ENCODE assay signal across 33 mouse cellular contexts in the genomic region with DNA sequence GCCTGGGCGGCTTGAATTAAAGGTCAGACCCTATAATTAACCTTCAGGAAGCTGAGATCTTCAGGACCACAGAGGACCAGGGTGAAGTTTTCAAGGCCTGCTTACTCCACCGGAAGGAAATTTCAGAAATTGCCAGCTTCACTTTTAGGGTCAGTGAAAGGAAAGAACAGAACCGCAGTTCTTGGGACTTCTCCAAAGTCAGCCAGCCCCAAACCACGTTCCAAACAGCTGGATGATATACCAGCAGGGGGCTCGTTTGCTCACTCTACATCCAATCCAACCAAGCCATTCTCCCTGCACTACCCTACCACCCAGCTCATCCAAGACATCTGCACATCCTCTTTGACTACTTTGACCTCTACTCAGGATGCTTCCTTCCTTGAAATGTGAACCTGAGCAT. TPM values are rescaled to one million over a fixed set of nuclear protein-coding genes. Genes with fewer than 3 reads are reported as not detected.
DNase-seq lines count a peak whose midpoint lies in the region; ATAC-seq and TF ChIP-seq lines count a peak whose summit lies in the region.
"Had no signal": no experiment of that assay in that cellular context is flagged by ENCODE, and none has a peak within 500 bp of the region (broad histone marks: within the 10 kb centered on the region; RNA-seq: fewer than 3 reads in every experiment).

No protein-coding gene starts in this region.

- no peaks in the 10 kb centered on the region for H3K79me2 ChIP-seq in heart, adult 2 months (replicated peaks; ENCODE audit: control insufficient read depth, insufficient read depth, low read length)

- H3K4me3 ChIP-seq in heart, adult 2 months: no peak overlapping the region
- H3K4me3 ChIP-seq in midbrain, postnatal 0 days (ENCODE audit: low read depth, low read length): no peak overlapping the region
- H3K4me3 ChIP-seq: embryonic facial prominence, embryonic 12.5 days; heart, embryonic 10.5 days; heart, embryonic 15.5 days; hindbrain, embryonic 13.5 days; liver, embryonic 15.5 days; lung, embryonic 15.5 days; myocyte; neural tube, embryonic 12.5 days had no signal

- no peak overlapping the region for H3K9ac ChIP-seq in heart, adult 2 months (ENCODE audit: low read depth, low read length)
- H3K9ac ChIP-seq in midbrain, postnatal 0 days (replicated peaks; ENCODE audit: low read length, poor library complexity, severe bottlenecking): no peak overlapping the region
- H3K9ac ChIP-seq: embryonic facial prominence, embryonic 12.5 days; heart, embryonic 15.5 days; hindbrain, embryonic 13.5 days; liver, embryonic 15.5 days; lung, embryonic 15.5 days; neural tube, embryonic 12.5 days had no signal

- WGBS in heart, adult 2 months: 51% methylated on average over 5 of the region's 5 CpGs
- 86% methylated on average over 5 of the region's 5 CpGs for WGBS in midbrain, postnatal 0 days

- no peaks in the 10 kb centered on the region for H3K27me3 ChIP-seq in heart, adult 2 months (ENCODE audit: control insufficient read depth, insufficient read depth, low read length)
- H3K27me3 ChIP-seq in midbrain, postnatal 0 days (ENCODE audit: insufficient read depth, low read length): no peaks in the 10 kb centered on the region
- H3K27me3 ChIP-seq: embryonic facial prominence, embryonic 12.5 days; heart, embryonic 15.5 days; hindbrain, embryonic 13.5 days; liver, embryonic 15.5 days; lung, embryonic 15.5 days; neural tube, embryonic 12.5 days had no signal

- H3K4me1 ChIP-seq in heart, adult 2 months (ENCODE audit: control insufficient read depth, insufficient read depth, low read length): no peaks in the 10 kb centered on the region
- no peaks in the 10 kb centered on the region for H3K4me1 ChIP-seq in midbrain, postnatal 0 days (ENCODE audit: insufficient read depth, low read length)
- H3K4me1 ChIP-seq: embryonic facial prominence, embryonic 12.5 days; heart, embryonic 10.5 days; heart, embryonic 15.5 days; hindbrain, embryonic 13.5 days; liver, embryonic 15.5 days; lung, embryonic 15.5 days; neural tube, embryonic 12.5 days had no signal

- TF ChIP-seq POLR2A in heart, adult 2 months (IDR thresholded peaks at IDR 0.05; ENCODE audit: insufficient read depth, low read depth, low read length): no peak

- intact Hi-C loops in heart, adult 2 months (cut with DNase I): no loop called here

- no peaks in the 10 kb centered on the region for H3K9me3 ChIP-seq in midbrain, postnatal 0 days (ENCODE audit: low read length)
- H3K9me3 ChIP-seq: embryonic facial prominence, embryonic 12.5 days; heart, embryonic 10.5 days; heart, embryonic 15.5 days; hindbrain, embryonic 13.5 days; liver, embryonic 15.5 days; lung, embryonic 15.5 days; neural tube, embryonic 12.5 days had no signal

- H3K36me3 ChIP-seq in heart, adult 2 months (ENCODE audit: control insufficient read depth, insufficient read depth, low read length): no peaks in the 10 kb centered on the region
- peaks cover 16% of the 10 kb centered on the region for H3K36me3 ChIP-seq in midbrain, postnatal 0 days (ENCODE audit: insufficient read depth, low read length)

- peak; percentile 56 to 65; a peak in 3 of 4 replicates for ATAC-seq in hematopoietic stem cell, adult 5-6 weeks (replicated peaks in 1 of 2; ENCODE audit: insufficient read depth in 1 of 2, low FRiP score in 2 of 2, low TSS enrichment in 1 of 2, low read depth in 1 of 2, poor library complexity in 2 of 2, severe bottlenecking in 2 of 2)
- no peak for ATAC-seq in frontal cortex, adult (ENCODE audit: low TSS enrichment)
- no peak for ATAC-seq in midbrain, postnatal 0 days (ENCODE audit: low FRiP score)
- ATAC-seq: forebrain, embryonic 14.5 days; midbrain, embryonic 16.5 days had no signal

- no peak for TF ChIP-seq EP300 in heart, adult 2 months (IDR thresholded peaks at IDR 0.05; ENCODE audit: insufficient read depth, low read depth, low read length)

- 0 out of 2 replicates have a peak, but pooled peaks have one; percentile 3 for TF ChIP-seq CTCF in heart, adult 2 months (IDR thresholded peaks at IDR 0.05)
- TF ChIP-seq CTCF in midbrain, postnatal 0 days (IDR thresholded peaks at IDR 0.05): no peak

- DNase-seq in heart, adult 2 months: no peak
- DNase-seq in heart, adult 11 months: no peak
- peak; percentile 22 for DNase-seq in kidney, postnatal 14 days
- no peak for DNase-seq in kidney, adult 11 months
- DNase-seq in ES-CJ7 (ENCODE audit: low read depth, low spot score): peak; percentile 35
- no peak for DNase-seq in midbrain, postnatal 0 days (ENCODE audit: low spot score)
- DNase-seq: adrenal gland, postnatal 36 days; cerebellum, adult 2 months; cerebellum, postnatal 14 days; embryo, embryonic 11 days; gastrocnemius, postnatal 36 days; heart, postnatal 36 days; kidney, adult 8-10 months; kidney, postnatal 4 days; layer of hippocampus, adult 9-11 months; liver; right cerebral cortex, postnatal 4 days; thymus, adult 2 months; thymus, postnatal 36 days had no signal

- no peak overlapping the region for H3K27ac ChIP-seq in heart, adult 2 months
- H3K27ac ChIP-seq in midbrain, postnatal 0 days (ENCODE audit: low read depth, low read length): no peak overlapping the region
- H3K27ac ChIP-seq: embryonic facial prominence, embryonic 12.5 days; heart, embryonic 10.5 days; heart, embryonic 15.5 days; hindbrain, embryonic 13.5 days; liver, embryonic 15.5 days; lung, embryonic 15.5 days; macrophage; neural tube, embryonic 12.5 days had no signal

- H3K4me2 ChIP-seq in midbrain, postnatal 0 days (ENCODE audit: low read depth, low read length, poor library complexity, severe bottlenecking): no peak overlapping the region
- H3K4me2 ChIP-seq: embryonic facial prominence, embryonic 12.5 days; heart, embryonic 15.5 days; hindbrain, embryonic 13.5 days; liver, embryonic 15.5 days; lung, embryonic 15.5 days; midbrain, embryonic 11.5 days; neural tube, embryonic 12.5 days had no signal

RNA-seq across cellular contexts. Expression of a gene that starts 23.8 kb away (rescaled TPM):
- 10 to 100 TPM; 21.0 to 22.1 TPM for total RNA-seq in heart, adult 2 months (2021)
- 14.1 and 26.0 TPM in 2 replicates for polyA plus RNA-seq in heart, adult 2 months (2012; rRNA removed)
- not detected in 2 replicates for total RNA-seq in hematopoietic stem cell, adult 5-6 weeks (2017)
- total RNA-seq in midbrain, postnatal 0 days (2014; rRNA removed): 3.0 and 4.3 TPM in 2 replicates
- 1.3 and 2.2 TPM in 2 replicates for polyA plus RNA-seq in midbrain, postnatal 0 days (2015; fragmentation: Nextera tagmentation; extraction: Ambion mirVana)
- polyA plus RNA-seq: macrophage, myocyte had no signal

Comparison
In these comparisons a context has a peak if more than half of its experiments do, and no peak if none do; other contexts are left out.
1. DNase-seq: peak in kidney, postnatal 14 days (single experiment) and ES-CJ7 (single experiment); none in heart, adult 2 months (0 of 2), heart, adult 11 months (single experiment), kidney, adult 11 months (single experiment) and midbrain, postnatal 0 days (single experiment).
2. ATAC-seq: peak in hematopoietic stem cell, adult 5-6 weeks (2 of 2); none in frontal cortex, adult (single experiment) and midbrain, postnatal 0 days (single experiment).